Mouse (Mus musculus): Measurements from ENCODE around the gene Cklf.

- peak; percentile 45; the same call in 1 of the 2 replicates for TF ChIP-seq CTCF (IDR thresholded peaks at IDR 0.05; ENCODE audit: extremely low read depth, insufficient read depth, low read length)
- no peak for TF ChIP-seq POLR2A (IDR thresholded peaks at IDR 0.05; ENCODE audit: extremely low read depth, insufficient read depth, low read length)
These were observed 31.6 kb upstream of the Cklf start for GRCm38 (mm10) chr8:104219079-104219478.

Measured in cortical plate, adult 2 months (tissue).